Mouse (Mus musculus): ENCODE measurements around the gene Fbxw7. TPM values are rescaled to one million over a fixed set of nuclear protein-coding genes. Genes with fewer than 3 reads are reported as not detected.

Gene Fbxw7
- 61.0 TPM for polyA plus RNA-seq (2014; fragmentation: Illumina TruSeq; extraction: RNeasy Lipid Tissue Mini Kit (QIAGEN cat#74804))

GRCm38 (mm10) chr3:84814762-84815381, at the start of gene Fbxw7:
Gene Fbxw7, plus strand, starts transcription at chr3:84815268.

Other genes with a start within 250 kb of the Fbxw7 start
- gene Arfip1, start 232.6 kb upstream of the Fbxw7 start, polyA plus RNA-seq (2014; fragmentation: Illumina TruSeq; extraction: RNeasy Lipid Tissue Mini Kit (QIAGEN cat#74804)), result 207 TPM
- 0.34 TPM for gene Tigd4, start 221.7 kb upstream of the Fbxw7 start, polyA plus RNA-seq (2014; fragmentation: Illumina TruSeq; extraction: RNeasy Lipid Tissue Mini Kit (QIAGEN cat#74804))
- 2.2 TPM for gene Tmem154, start 149.1 kb upstream of the Fbxw7 start, polyA plus RNA-seq (2014; fragmentation: Illumina TruSeq; extraction: RNeasy Lipid Tissue Mini Kit (QIAGEN cat#74804))

Measured in ovary, adult 10 weeks (tissue).